Mouse (Mus musculus): ENCODE data around the gene Vwf. TPM values are rescaled to one million over a fixed set of nuclear protein-coding genes. Genes with fewer than 3 reads are reported as not detected.

Gene Vwf
- polyA plus RNA-seq, 1 experiment from 2014 or later: 8.0 TPM

GRCm38 (mm10) chr6:125577301-125577700 lies 30.7 kb downstream of the Vwf start:
- Histone ChIP-seq H3K9ac (no peak overlapping the region), H3K4me1 (replicated peaks) (peaks cover 22% of the 10 kb centered on the region), H3K4me3 (no peak overlapping the region), H3K27me3 (no peaks in the 10 kb centered on the region), H3K9me3 (no peaks in the 10 kb centered on the region), H3K36me3 (no peaks in the 10 kb centered on the region), H3K4me2 (no peak overlapping the region), H3K27ac (replicated peaks) (no peak overlapping the region)
- no peak for ATAC-seq (ENCODE audit: low read depth)
- WGBS: 84% methylated on average over 9 of the region's 9 CpGs

- Histone ChIP-seq H3K4me2 (no peak overlapping the region), H3K27ac (replicated peaks) (no peak overlapping the region), H3K36me3 (no peaks in the 10 kb centered on the region), H3K9me3 (no peaks in the 10 kb centered on the region), H3K4me3 (no peak overlapping the region), H3K9ac (no peak overlapping the region), H3K4me1 (replicated peaks) (peaks cover 16% of the 10 kb centered on the region), H3K27me3 (no peaks in the 10 kb centered on the region)
- WGBS: 46% methylated on average over 11 of the region's 11 CpGs
- ATAC-seq (ENCODE audit: low read depth): peak; percentile 40; the same call in 1 of the 2 replicates
Measured at GRCm38 (mm10) chr6:125577882-125578646, 31.5 kb downstream of the Vwf start.

GRCm38 (mm10) chr6:125578647-125579011 lies 32.1 kb downstream of the Vwf start:
- ATAC-seq (ENCODE audit: low read depth): peak; percentile 32

GRCm38 (mm10) chr6:125579864-125580263 lies 33.3 kb downstream of the Vwf start:
- no peak for ATAC-seq (ENCODE audit: low read depth)
- 95% methylated on average over 2 of the region's 2 CpGs for WGBS
- no peaks in the 10 kb centered on the region for H3K9me3 ChIP-seq
- H3K4me1 ChIP-seq (replicated peaks): 0 out of 2 replicates have a peak, but pooled peaks cover 5% of the 10 kb centered on the region
- no peaks in the 10 kb centered on the region for H3K27me3 ChIP-seq
- no peak overlapping the region for H3K27ac ChIP-seq (replicated peaks)
- H3K4me3 ChIP-seq: no peak overlapping the region
- H3K36me3 ChIP-seq: no peaks in the 10 kb centered on the region
- H3K4me2 ChIP-seq: no peak overlapping the region
- no peak overlapping the region for H3K9ac ChIP-seq

More at GRCm38 (mm10) chr6:125578647-125579011, 32.1 kb downstream of the Vwf start:
- H3K36me3 ChIP-seq: no peaks in the 10 kb centered on the region
- H3K4me2 ChIP-seq: no peak overlapping the region
- H3K27ac ChIP-seq (replicated peaks): no peak overlapping the region
- H3K27me3 ChIP-seq: no peaks in the 10 kb centered on the region
- no peaks in the 10 kb centered on the region for H3K9me3 ChIP-seq
- no peak overlapping the region for H3K4me3 ChIP-seq
- WGBS: 88% methylated on average over 7 of the region's 7 CpGs
- peaks cover 10% of the 10 kb centered on the region for H3K4me1 ChIP-seq (replicated peaks)
- H3K9ac ChIP-seq: no peak overlapping the region

GRCm38 (mm10) chr6:125583666-125584065 lies 37.1 kb downstream of the Vwf start:
- Histone ChIP-seq H3K4me3 (no peak overlapping the region), H3K9ac (no peak overlapping the region), H3K4me1 (replicated peaks) (peaks cover 6% of the 10 kb centered on the region; the same call in 1 of the 2 replicates), H3K9me3 (no peaks in the 10 kb centered on the region), H3K36me3 (no peaks in the 10 kb centered on the region), H3K27me3 (no peaks in the 10 kb centered on the region), H3K27ac (replicated peaks) (no peak overlapping the region), H3K4me2 (no peak overlapping the region)
- 92% methylated on average over 6 of the region's 6 CpGs for WGBS
- ATAC-seq (ENCODE audit: low read depth): no peak

- H3K4me2 ChIP-seq: no peak overlapping the region
- no peak overlapping the region for H3K27ac ChIP-seq (replicated peaks)
- ATAC-seq (ENCODE audit: low read depth): no peak
- no peaks in the 10 kb centered on the region for H3K27me3 ChIP-seq
- H3K4me3 ChIP-seq: no peak overlapping the region
- H3K9ac ChIP-seq: no peak overlapping the region
- H3K9me3 ChIP-seq: no peaks in the 10 kb centered on the region
- H3K4me1 ChIP-seq (replicated peaks): peaks cover 6% of the 10 kb centered on the region; the same call in 1 of the 2 replicates
- H3K36me3 ChIP-seq: no peaks in the 10 kb centered on the region
- 95% methylated on average over 15 of the region's 15 CpGs for WGBS
Measured at GRCm38 (mm10) chr6:125584266-125584665, 37.7 kb downstream of the Vwf start.

- Histone ChIP-seq H3K9me3 (no peaks in the 10 kb centered on the region), H3K27me3 (no peaks in the 10 kb centered on the region), H3K36me3 (no peaks in the 10 kb centered on the region), H3K27ac (replicated peaks) (no peak overlapping the region), H3K4me2 (no peak overlapping the region), H3K4me3 (no peak overlapping the region), H3K4me1 (replicated peaks) (peaks cover 6% of the 10 kb centered on the region; the same call in 1 of the 2 replicates), H3K9ac (no peak overlapping the region)
- WGBS: 74% methylated on average over 3 of the region's 3 CpGs
- no peak for ATAC-seq (ENCODE audit: low read depth)
Measured at GRCm38 (mm10) chr6:125585579-125585978, 39.0 kb downstream of the Vwf start.

GRCm38 (mm10) chr6:125586042-125586566 lies 39.5 kb downstream of the Vwf start:
- Histone ChIP-seq H3K9me3 (no peaks in the 10 kb centered on the region), H3K4me3 (no peak overlapping the region), H3K9ac (no peak overlapping the region), H3K4me1 (replicated peaks) (peaks cover 6% of the 10 kb centered on the region; the same call in 1 of the 2 replicates), H3K27ac (replicated peaks) (no peak overlapping the region), H3K36me3 (no peaks in the 10 kb centered on the region), H3K4me2 (no peak overlapping the region), H3K27me3 (no peaks in the 10 kb centered on the region)
- no peak for ATAC-seq (ENCODE audit: low read depth)
- 79% methylated on average over 4 of the region's 4 CpGs for WGBS

GRCm38 (mm10) chr6:125588241-125588640 lies 41.7 kb downstream of the Vwf start:
- H3K4me1 ChIP-seq (replicated peaks): peaks cover 6% of the 10 kb centered on the region; the same call in 1 of the 2 replicates
- H3K4me3 ChIP-seq: no peak overlapping the region
- no peak for ATAC-seq (ENCODE audit: low read depth)
- no peak overlapping the region for H3K9ac ChIP-seq
- H3K27me3 ChIP-seq: no peaks in the 10 kb centered on the region
- H3K4me2 ChIP-seq: no peak overlapping the region
- H3K9me3 ChIP-seq: no peaks in the 10 kb centered on the region
- WGBS: 84% methylated on average over 12 of the region's 12 CpGs
- H3K27ac ChIP-seq (replicated peaks): no peak overlapping the region
- no peaks in the 10 kb centered on the region for H3K36me3 ChIP-seq

- no peaks in the 10 kb centered on the region for H3K36me3 ChIP-seq
- ATAC-seq (ENCODE audit: low read depth): no peak
- no peaks in the 10 kb centered on the region for H3K9me3 ChIP-seq
- no peaks in the 10 kb centered on the region for H3K27me3 ChIP-seq
- WGBS: 71% methylated on average over 8 of the region's 8 CpGs
- no peak overlapping the region for H3K9ac ChIP-seq
- H3K4me3 ChIP-seq: no peak overlapping the region
- H3K27ac ChIP-seq (replicated peaks): no peak overlapping the region
- peaks cover 6% of the 10 kb centered on the region; the same call in 1 of the 2 replicates for H3K4me1 ChIP-seq (replicated peaks)
- H3K4me2 ChIP-seq: no peak overlapping the region
Measured at GRCm38 (mm10) chr6:125589075-125589474, 42.5 kb downstream of the Vwf start.

- 83% methylated on average over 7 of the region's 7 CpGs for WGBS
- Histone ChIP-seq H3K27ac (replicated peaks) (no peak overlapping the region), H3K27me3 (no peaks in the 10 kb centered on the region), H3K4me1 (replicated peaks) (peaks cover 6% of the 10 kb centered on the region; the same call in 1 of the 2 replicates), H3K9me3 (no peaks in the 10 kb centered on the region), H3K9ac (no peak overlapping the region), H3K36me3 (no peaks in the 10 kb centered on the region), H3K4me3 (no peak overlapping the region), H3K4me2 (no peak overlapping the region)
- ATAC-seq (ENCODE audit: low read depth): no peak
Measured at GRCm38 (mm10) chr6:125590056-125590455, 43.5 kb downstream of the Vwf start.

- Histone ChIP-seq H3K9me3 (no peaks in the 10 kb centered on the region), H3K4me2 (no peak overlapping the region), H3K4me3 (no peak overlapping the region), H3K27ac (replicated peaks) (no peak overlapping the region), H3K36me3 (no peaks in the 10 kb centered on the region), H3K27me3 (no peaks in the 10 kb centered on the region), H3K9ac (no peak overlapping the region), H3K4me1 (replicated peaks) (peaks cover 6% of the 10 kb centered on the region; the same call in 1 of the 2 replicates)
- no peak for ATAC-seq (ENCODE audit: low read depth)
- 54% methylated on average over 8 of the region's 8 CpGs for WGBS
Measured at GRCm38 (mm10) chr6:125590471-125590870, 43.9 kb downstream of the Vwf start.

Measured in neural tube, embryonic 13.5 days (tissue).